Mouse (Mus musculus): Measurements from ENCODE around the gene Gm49366.
A peak's percentile ranks its signal among the peaks of the same experiment; 100 is the strongest.
"Not testable (repeated sequence)": the region's sequence is repeated elsewhere in the genome, so short reads cannot be mapped to it uniquely, and the experiment has no call there.

Gene Gm49366

DNA sequence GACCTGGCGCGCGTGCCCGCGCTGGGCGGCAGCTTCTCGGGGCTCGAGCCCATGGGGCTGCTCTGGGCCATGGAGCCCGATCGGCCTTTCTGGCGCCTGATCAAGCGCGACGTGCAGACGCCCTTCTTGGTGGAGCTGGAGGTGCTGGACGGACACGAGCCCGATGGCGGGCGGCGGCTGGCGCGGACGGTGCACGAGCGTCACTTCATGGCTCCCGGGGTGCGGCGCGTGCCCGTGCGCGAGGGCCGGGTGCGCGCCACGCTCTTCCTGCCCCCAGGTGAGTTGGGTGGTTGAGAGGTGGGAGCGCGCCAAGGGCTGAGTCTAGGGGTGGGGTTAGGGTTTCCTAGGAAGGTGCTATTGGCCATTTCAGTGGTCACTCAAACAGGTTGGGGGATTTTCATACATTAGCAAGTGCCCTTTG, at the start of gene Gm49366:
Gene Gm49366 (plus strand): TSS at position 245 of the 421 bp plus-strand sequence.
- peak; percentile 33 to 60 for DNase-seq

DNA sequence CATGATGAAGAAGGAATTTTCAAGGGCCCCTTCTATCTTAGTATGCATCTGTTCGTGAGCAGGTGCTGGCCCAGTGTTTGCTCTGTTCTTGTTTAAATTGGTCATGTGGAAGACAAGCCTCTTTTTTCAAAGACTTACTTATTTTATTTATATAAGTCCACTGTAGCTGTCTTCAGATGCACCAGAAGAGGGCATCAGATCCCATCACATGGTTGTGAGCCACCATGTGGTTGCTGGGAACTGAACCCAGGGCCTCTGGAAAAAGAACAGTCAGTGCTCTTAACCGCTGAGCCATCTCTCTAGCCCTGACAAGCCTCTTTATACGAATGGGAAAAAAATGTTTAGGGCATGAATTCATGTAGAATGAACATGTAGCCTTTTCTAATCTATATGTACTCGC, 49.4 kb upstream of the Gm49366 start:
- DNase-seq, result no peak

- no peak for DNase-seq
These were observed 41.5 kb upstream of the Gm49366 start for GRCm38 (mm10) chr12:83997221-83997620.

DNA sequence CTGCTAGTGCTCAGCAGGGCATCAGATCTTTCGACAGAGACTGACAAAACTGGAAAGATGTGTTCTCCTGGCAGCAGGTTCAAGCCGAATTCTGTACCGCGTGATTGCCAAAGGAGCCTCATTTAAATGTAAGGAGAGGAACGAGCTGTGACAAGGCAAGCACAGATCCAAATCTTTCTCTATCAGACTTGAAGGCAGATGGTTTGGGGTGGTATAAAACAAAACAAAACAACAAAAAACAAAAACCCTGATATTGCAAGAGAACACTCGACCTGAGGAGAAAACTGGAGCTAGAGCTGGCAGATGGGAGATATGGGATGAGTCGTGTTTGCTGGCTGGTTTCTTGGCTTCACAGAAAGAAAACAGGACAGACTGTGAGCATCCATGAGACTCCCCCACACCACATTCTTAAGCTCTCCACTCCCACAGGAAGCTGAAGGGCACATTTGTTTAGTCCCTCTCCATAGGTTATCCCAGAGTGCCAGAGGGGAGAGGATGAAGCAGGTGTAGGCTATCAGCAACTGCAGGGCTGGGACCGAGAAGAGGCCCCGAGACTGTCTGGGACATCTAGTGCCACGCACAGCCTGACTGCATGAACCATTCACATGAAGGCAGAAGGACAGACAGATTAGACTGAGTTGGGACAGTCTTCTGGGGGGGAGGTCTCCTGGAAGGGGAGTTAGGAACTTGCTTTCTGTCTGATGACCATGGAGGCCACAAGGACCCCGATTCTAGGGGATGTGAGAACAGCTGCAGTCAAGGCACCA, 40.2 kb upstream of the Gm49366 start:
- DNase-seq, result no peak

DNA sequence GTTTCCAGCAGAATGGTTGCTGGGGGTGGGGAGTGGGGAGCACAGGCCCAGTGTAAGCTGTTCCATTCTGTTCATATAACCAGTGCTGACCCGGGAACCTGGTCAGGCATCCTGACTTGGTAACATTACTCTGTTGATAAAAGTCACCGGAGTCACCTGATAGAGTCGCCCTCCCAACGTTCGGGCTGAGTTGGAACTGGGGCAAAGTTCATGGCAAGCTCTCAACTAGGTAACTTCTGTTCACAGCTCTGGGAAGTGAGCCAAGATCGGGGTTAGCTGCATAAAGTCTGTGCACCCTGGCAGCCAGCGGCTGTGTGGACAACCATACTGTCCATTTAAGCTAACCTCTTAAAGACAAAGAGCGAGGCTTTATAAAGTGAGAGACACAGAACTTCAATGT, 39.5 kb upstream of the Gm49366 start:
- DNase-seq, result not testable (repeated sequence)

- no peak for DNase-seq
These were observed 38.3 kb upstream of the Gm49366 start for GRCm38 (mm10) chr12:84000418-84000817.

GRCm38 (mm10) chr12:84003866-84004265, 34.9 kb upstream of the Gm49366 start:
- DNase-seq, result no peak

DNA sequence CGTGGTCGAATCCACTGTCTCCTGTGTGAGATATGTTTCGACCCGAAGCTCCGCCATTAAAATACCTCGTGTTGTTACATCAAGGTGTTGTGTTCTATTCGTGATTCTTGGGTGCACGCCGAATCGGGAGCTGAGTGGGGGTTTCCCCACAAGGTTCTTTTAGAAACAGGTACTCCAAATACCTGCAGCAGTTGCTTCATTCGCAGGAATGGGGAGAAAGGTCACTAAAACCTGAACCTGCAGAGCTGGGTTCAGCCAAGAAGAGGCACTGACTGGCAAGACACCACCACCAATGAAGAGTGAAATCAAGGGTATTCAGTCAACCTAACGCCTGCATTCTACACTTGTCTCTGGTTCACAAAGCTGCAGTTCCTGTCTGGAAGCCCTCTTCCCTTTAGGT, 30.5 kb upstream of the Gm49366 start:
- DNase-seq, result no peak

DNA sequence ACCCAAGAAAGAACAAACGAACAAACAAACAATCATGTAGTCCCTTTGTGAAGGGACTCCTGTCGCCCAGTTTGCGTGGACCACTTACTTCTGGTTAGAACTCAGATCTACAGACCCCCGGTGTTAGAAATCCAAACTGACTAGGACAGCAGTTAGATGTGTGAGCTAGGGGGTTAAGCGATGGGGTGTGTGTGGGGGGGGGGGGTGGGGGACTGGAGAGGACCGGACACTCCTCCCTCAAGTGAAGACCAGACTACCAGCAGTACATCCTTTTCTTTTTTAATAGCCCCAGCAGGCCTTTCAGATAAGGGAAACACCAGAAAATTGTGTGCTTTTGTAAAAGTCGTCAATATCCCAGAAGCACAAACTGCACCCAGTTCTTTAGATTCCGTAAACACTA, 30.0 kb upstream of the Gm49366 start:
- no peak for DNase-seq

DNA sequence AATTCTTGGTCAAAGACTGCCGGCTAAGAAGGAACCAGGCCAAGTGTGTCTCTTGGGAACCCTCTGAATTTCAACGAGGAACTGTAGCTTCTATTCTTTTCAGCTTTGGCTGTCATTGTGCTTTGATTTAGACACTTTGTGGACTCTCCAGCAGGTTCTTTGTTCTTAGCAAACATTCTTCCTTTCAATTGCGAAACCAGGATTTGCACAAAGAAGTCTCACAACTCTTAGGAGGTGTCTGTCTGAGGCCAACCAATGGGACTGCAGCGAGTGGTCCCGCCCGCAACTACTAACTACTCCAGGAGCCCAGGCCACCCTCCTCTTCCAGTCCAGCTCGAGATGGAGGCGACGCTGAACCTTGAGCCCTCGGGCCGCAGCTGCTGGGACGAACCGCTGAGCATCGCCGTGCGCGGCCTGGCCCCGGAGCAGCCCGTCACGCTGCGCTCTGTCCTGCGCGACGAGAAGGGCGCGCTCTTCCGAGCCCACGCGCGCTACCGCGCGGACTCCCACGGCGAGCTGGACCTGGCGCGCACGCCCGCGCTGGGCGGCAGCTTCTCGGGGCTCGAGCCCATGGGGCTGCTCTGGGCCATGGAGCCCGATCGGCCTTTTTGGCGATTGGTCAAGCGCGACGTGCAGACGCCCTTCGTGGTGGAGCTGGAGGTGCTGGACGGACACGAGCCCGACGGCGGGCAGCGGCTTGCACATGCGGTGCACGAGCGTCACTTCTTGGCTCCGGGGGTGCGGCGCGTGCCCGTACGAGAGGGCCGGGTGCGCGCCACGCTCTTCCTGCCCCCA, 29.4 kb upstream of the Gm49366 start, which contains the start of gene Acot1:
Gene Acot1 (plus strand): TSS at position 320 of the 795 bp plus-strand sequence.
- peak; percentile 47 to 55 for DNase-seq

DNA sequence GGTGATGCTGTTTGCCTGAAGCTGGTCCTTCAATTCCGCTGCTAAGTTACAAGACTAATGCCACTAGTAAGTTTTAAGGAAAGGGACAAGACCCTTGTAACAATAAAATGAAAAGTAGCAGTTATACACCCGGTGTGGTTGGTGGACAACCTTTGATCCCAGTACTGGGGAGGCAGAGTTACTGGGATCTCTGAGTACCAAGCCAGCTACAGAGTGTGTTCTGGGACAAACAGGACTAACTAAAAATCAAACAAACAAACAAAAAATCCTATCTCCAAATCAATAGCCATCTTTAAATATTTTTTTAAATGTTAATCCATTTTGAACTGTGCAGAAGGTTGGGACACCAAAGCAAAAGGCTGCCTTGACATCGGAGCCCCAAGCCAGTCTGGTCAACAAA, 28.5 kb upstream of the Gm49366 start:
- DNase-seq, result no peak

DNA sequence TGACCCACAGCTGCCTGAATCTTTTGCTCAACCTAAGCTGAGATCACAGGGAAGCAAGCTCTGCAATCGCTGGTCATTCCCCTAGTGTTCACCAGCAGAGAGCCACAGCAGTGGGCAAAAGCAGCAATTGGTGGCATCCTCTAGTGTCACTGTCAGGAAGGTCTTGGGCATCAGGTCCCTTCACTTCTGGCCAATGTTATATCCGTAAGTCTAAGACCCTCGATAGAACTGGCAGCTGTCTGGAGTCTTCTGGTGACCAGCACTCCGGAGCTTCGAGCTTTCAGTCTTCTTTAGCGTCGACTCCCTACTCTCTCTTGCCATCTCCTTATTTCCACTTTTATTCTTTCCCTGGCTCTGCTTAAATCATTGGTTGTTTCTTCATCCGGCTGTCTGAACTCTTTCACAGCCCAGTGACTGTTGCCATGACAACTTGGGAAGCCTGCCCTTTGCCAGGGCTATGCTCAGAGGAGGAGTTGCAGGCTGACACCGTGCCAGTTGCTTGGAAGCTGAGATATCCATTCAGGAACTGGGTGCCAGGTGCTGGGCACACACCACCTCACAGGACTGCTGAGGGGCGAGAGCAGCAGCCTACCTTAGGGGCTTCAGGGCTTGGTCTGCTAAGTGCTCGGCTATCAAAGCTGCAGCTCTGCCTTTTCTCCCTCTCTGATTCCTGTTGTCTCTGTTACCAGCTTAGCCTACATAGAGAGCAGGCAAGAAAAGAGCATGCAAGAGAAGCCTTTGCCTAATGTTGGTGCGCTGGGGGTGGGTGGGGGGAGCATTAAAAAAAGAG, 27.3 kb upstream of the Gm49366 start:
- DNase-seq, result peak; percentile 73 to 83

DNA sequence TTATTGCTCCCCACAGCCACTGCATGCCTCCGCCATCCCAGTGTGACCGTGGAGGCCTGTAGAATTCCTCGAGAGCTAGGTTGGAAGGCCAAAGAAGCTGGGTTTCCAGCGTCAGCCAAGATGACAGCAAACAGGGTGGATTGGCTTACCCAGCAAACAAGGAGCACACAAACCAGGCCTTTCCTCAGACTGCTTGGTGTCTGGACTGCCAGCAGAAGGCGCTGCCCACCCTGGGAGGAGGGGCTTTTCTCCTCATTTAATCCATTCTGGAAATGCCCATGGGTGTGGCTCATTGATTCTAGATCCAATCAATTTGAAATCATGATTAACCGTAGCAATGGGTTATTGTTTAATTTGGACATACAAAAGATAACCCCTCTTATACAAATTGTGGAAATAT, 25.6 kb upstream of the Gm49366 start:
- DNase-seq, result no peak

GRCm38 (mm10) chr12:84013701-84014100, 25.0 kb upstream of the Gm49366 start:
- DNase-seq, result no peak

GRCm38 (mm10) chr12:84020528-84020927, 18.2 kb upstream of the Gm49366 start:
- not testable (repeated sequence) for DNase-seq

- DNase-seq, result not testable (repeated sequence)
These were observed 16.5 kb upstream of the Gm49366 start for GRCm38 (mm10) chr12:84022266-84022665.

GRCm38 (mm10) chr12:84023052-84023745, 15.5 kb upstream of the Gm49366 start:
- DNase-seq, result no peak

DNA sequence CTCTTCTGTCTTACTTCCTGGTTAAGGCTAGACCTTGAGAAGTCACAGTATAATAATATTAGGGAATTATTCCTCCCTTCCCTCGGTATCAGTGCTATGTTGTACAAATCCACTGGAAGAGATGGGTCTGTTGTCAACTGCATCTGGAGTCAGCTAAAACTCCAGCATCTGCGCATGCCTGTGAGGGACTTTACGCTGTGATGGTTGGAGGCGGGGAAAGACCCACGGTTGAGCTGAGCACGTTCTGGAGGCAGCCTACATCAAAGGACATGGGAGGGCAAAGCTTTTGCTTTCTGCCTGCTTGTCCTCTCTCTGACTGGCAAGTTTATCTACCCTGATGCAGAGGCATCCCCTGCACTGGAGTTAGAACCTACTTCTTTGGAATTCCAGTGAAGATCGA, 12.8 kb upstream of the Gm49366 start:
- DNase-seq, result no peak

DNA sequence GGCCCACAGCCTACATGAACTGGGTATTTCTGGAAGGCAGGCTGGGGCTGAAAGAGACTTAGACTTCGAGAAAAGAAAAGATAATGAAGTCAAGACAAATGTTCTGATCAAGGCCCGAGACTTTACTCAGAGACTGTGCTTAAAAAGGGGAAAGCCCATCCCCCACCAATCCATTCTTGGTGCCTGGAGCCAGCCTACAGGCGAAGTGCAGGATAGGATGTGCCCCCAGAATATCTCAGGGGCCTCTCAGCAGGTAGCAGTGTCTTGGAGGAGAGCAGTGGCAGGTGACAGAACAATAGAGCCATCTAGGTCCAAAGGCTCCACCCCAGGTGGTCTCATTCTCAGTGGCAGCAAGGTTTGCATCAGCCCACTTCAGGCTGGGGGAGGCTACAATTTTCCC, 10.4 kb upstream of the Gm49366 start:
- DNase-seq, result not testable (repeated sequence)

- not testable (repeated sequence) for DNase-seq
These were observed 9.7 kb upstream of the Gm49366 start for GRCm38 (mm10) chr12:84029043-84029442.

GRCm38 (mm10) chr12:84030659-84031332, 7.9 kb upstream of the Gm49366 start:
- peak; percentile 82 to 83 for DNase-seq

DNA sequence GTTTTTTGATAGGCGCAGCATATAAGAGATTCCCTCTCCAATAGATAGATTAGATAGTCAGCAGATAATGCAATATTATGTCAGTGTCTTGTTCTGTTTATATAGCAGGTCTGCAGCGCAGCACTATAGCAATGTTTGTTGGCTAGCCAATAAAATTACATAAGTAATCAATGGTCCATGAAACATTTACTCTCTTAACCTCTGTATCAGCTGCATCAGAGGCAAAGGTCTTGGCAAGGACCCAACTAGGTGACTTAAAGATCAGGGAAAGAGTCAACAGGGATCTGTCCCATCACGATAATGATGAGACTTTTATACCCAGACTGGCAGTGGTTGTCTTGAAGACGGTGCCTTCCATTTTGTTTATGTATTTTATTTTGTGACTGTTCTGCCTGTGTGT, 5.9 kb upstream of the Gm49366 start:
- no peak for DNase-seq

All from cerebellum, adult 18-20 months (tissue).